Mouse (Mus musculus): Measurements from ENCODE around the gene Mex3d.
"Not testable (repeated sequence)": the region's sequence is repeated elsewhere in the genome, so short reads cannot be mapped to it uniquely, and the experiment has no call there.

Gene Mex3d

DNA sequence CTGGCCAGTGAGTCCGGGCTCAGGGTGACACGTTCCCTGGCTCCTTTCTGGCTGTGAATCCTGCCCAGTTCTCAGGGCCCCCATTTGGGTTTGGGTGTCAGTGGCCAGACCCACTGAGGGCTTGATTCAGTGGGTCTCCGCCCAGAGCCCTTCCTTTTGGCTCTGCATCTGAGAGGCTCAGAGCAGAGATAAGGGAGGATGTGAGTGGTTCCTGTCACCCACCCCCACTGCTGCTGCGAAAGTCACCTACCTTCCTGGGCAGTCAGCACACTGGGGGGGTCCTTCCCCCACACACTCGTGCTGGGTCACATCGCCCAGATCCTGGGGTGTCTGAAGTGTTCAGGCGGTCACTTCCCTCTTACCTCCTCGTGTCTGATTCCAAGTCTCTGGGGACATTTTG is 34.7 kb downstream of the Mex3d start:
- no peak for DNase-seq

DNA sequence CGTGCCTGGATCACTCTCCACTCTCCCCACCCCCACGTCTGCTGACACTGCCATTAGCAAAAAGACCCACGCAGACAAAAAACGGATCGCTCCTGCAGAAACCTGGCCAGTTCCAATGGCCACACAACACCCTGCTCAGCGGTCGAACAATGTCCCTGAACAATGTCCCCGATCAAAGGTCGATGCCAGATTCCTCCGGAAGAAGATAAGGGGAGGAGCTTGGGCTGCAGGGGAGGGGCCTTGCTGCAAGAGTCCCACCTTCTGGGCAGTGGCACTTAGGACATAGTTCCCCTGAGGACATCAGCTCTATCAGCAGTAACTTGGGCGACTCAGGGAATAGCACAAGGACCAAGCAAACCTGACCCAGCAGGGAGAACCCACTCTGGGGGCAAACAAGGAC is 35.6 kb downstream of the Mex3d start:
- no peak for DNase-seq

DNA sequence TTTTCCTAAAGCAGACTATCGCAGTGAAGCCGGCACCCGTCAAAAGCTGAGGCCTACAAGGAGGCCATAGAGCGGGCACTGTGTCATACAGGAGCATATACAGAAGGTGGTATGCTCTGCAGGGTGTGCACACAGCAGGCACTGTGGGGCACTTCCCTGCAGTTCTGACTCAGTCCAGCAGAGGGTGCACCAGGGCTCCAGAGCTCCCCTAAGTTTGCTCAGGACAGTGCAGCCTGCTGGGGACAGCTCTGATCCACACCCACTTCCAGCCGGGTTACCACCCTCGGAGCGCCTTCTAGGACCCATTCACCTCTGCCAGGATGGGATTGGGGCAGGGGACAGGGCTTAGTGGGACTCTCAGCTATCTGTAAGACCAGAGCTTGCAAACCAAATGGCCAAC is 37.2 kb downstream of the Mex3d start:
- DNase-seq: peak; percentile 94

DNA sequence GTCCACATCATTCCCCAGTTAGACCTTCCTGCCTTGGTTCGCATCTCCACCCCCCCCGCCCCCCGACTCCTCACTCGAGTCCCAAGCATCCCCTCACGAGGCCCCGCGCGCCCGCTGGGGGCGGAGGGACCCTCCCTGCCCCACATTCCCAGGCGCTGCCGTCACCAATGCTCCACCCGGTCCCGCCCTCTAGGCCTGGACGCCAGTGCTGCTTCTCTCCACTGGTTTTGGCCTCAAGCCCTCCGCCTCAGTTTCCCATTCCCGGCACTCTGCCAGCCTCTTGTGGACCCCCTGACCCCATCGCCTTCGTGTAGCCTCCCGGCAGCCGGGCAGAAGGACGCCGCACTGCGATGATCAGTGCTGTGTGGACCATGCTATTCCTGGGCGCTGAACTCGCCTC is 38.5 kb downstream of the Mex3d start:
- DNase-seq: no peak

DNA sequence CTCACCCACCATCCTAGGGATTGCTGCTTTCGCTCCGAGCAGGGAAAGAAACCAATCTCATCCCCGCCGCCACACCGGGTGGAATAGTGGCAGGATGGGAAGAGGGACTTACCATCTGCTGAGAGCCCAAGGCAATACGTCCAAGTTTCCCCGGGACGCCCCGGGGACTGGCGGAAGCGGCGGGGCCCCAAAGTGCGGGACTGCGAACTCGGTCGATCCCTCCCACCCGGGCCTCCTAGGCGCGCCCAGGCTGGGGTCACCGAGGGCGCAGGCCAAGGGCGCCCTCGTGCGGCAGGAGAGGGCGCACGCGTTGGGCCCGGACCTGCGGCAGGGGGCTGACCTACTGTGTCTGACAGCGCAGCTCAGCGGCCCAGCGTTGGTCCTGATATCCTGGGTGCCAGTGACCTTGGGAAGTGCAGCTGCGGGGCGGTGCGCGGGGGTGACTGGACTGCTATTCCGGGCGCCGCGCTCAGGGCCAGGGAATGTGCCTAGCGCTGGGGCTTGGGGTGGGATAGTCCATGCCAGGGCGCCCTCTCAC is 39.1 kb downstream of the Mex3d start, which contains the start of gene Adamtsl5:
TSS of gene Adamtsl5 (minus strand) at position 169 of the 538 bp plus-strand sequence.
- peak; percentile 65 for DNase-seq

DNA sequence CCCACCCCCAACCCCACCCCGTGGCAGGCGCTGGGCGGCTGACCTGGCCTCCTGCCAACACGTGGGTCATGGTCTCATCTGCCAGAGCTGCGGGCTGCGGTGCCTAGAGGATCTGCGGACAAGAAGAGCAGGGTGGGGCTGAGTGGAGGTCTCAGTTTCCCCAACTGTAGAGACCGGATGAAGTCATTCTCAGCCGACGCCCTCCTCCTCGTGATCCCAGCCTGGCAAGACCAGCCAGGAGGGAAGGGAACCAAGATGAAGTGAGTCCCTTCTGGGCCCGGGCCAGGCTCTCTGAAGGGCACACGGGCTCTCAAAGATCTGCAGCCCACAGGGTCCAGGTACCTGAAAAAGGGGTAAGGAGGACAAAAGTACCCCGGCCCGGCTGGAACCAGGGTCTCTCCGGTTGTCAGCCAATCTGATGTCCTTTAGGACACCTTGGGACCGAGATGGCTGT is 39.9 kb downstream of the Mex3d start:
- DNase-seq: no peak

DNA sequence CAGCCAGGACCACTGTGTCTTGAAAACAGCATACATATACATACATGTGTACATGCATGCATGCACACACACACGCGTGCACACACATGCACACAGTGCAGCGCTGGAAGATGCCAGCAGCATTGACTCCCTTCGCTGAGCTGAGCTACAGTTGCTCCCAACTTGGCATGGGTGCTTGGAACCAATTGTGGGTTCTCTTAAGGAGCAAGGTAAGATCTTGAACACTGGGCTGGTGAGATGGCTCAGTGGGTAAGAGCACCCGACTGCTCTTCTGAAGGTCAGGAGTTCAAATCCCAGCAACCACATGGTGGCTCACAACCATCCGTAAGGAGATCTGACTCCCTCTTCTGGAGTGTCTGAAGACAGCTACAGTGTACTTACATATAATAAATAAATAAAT is 41.5 kb downstream of the Mex3d start:
- not testable (repeated sequence) for DNase-seq

DNA sequence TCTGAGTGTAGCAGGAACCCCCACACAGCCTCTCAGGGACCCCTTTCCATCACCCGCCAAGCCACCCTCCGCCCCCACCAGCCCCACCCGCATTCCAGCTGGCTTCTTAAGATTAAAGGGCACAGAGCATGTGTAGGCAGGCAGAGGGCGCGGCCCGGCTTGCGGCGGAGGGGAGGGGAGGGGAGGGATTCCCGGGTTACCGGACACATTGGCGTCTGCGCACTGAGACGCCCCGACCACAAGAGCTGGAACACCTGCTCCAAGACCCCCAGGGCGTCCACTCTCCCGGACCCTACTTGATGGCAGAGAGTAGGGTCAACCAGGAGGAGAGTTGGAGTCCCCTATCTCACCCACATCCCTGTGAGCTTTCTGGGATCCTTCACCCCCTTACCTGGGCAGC is 42.3 kb downstream of the Mex3d start:
- DNase-seq: peak; percentile 55

DNA sequence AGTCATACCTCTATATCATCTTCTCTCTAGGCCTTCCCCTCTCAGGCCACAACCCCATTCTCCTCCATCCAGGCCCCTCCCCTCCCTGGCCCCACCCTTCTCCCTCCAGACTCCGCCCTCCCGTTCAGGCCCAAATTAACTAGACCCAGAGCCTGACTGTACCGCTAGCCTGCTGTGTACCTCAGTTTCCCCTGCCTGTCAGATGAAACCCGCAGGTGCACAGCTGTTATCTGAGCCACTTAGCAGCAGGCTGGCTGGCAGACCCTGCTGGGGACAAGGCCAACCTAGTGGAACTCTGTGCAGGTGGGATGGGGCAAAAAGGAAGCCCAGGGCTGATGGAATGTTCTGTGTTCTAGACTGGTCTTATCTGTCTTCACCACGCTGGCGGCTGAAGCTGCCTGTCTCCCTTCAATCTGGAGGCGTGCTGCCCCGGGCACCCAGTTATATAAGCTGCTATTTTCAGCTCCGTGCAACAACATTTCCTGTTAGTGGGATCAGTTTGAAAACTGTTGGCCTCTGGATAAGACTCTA is 43.3 kb downstream of the Mex3d start:
- peak; percentile 38 for DNase-seq

DNA sequence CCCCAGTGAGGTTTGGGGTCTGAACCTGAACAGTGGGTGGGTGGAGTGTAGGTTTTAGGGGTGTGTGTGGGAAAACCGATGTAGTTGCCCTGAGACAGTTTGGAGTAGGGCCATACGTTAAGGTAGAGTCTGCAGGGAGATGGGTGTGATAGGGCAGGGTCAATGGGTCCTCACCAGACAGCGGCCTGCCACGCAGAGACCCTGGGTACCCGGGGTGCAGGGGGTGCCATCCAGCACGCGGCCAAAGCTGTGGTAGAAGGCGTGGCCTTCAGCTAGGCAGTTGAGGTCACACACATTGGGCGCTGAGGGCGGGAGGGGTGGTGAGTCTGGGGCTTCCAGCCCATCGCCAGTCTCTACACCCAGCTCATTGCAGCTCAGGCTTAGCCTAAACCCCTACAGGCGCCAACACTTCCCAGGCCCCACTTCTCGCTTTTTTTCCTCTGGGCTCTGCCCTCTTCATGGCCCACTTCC is 44.0 kb downstream of the Mex3d start:
- DNase-seq: no peak

DNA sequence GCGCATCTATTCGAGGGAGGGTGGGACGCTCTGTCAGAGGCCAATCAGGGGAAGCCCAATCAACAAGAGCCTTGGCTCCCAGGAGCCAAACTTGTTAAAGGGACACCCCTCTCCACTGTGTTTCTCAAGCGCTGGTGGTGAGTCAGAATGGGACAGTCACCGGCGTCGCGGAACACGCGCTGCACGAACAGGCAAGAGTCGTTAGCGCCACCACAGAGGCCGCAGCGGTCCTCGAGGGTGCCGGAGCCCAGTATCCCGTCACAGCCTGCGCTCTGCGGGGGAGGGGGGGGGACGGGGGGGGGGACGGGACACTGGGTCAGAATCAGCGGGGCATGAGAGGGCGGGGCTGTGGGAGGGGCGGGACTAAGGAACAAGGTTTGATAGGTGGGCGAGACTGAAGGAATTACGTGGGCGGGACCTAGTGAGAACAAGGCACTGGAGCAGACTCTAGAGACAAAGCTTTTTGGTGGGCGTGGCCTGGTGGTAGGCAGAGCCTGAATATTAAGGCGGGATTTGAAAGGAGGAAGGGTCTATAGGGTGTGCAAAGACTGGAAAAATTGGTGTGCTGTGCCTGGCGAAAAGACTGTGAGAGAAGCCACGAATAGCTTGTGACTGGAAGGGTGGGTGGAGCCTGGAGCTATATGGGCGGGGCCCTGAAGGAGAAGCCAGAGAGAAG is 44.6 kb downstream of the Mex3d start:
- peak; percentile 54 for DNase-seq

DNA sequence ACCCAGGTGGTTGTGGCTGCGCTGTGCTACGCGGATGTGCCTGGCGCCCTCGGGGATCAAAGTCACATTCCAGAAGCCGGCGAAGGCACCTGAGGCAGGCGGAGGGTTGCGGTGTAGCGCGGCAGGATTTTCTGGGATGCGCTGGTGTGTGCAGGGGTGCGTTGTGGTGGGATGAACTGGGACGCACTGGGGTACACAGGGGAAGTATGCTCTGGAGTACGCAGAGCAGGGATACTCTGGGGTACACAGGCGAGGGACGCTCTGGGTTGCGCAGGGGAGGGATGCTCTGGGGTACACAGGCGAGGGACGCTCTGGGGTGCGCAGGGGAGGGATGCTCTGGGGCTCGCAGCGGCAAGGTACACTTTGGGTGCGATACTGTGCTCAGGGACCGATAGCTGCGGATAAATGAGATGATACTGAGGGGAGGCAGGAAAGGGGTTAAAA is 45.1 kb downstream of the Mex3d start:
- DNase-seq: no peak

DNA sequence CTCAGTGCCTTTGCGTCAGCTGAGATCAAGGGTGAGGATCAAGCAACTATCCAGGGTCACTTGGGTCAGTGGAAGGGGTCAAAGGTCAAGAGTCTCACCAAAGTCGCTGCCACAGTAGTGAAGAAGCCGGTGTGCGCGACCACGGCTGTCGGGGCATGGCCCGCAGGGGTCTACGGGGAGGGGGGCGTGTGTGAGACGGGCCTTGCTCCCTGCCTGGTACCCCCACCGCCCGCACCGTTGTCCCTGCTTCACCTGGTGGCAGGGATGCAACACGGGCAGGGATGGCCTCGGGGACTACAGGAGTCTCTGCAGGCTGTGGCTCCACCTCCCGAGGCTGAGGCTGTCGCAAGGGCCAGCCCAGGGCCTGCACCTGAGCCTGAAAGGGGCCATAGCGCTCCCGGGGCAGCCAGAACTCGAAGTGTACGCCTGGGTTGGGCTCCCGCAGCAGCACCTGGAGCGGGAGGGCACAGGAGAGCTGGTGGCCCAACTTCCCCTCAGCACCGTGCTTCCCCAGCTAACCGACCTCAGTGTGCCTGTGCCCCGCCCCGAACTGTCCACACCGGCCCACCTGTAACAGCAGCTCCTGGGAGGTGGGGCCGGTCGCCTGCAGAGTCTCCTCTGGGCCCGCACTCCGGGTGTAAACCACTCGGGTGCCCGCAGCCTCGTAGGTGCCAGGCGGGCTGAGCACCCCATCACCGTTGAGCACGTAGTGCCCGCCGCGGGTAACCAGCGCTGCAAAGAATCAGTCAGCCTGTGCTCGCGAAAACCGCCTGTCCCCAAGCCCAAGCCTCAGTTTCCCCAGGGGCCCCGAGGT is 45.8 kb downstream of the Mex3d start:
- DNase-seq: no peak

DNA sequence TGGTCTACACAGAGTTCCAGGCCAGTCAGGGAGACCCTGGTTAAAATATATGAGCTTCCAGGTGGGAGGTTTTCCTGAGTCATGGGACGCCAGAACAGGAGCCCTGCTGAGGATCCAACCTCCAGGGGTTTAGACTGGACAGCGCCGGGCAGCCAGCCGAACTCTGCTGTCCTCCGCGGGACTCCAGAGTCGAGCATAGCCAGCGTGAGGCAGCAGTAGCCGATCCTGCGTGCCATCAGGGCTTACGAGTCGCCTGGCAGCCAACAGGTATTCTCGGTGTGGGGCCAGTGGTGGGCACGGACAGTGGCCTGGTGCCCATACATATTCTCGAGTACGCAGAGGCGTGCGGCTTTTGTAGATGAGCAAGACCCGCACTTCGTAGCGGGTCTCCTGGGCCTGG is 46.4 kb downstream of the Mex3d start:
- DNase-seq: no peak

DNA sequence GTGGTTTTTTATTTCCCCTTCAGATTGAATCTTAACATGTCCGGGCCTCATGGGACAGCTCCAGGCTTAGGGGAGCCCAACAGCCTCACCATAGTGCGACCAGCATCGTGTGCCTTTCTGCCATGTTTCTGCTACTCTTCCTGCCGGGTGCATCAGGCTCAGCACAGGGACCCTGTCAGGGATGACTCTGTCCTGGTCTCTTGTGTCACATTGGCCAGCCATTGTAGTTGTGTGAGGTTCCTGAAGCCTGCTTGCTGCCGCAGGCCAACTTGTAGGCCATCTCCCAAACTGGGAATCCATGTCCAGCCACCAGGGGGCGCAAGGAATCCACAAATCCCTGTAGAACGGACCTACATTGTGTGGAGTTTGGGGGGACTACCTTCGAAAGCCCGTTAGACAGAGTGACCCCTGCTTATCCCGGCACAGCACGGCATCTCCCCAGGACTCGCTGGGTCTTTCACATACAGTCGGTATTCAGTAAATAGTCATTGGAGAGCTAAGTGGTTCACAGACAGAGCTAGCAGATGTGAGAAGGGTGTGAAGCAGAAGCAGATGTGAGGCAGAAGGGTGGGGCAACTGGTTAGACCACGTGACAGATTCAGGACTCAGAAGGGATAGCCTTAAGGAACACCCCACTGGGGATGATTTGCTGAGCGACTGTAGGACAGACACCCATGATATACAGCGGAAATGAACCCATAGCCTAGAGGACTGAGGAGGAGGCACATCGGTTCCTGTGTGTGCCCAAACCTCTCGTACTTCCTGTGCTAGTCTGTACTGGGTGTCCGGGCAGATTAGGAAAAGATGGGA is 47.3 kb downstream of the Mex3d start:
- DNase-seq: peak; percentile 90

DNA sequence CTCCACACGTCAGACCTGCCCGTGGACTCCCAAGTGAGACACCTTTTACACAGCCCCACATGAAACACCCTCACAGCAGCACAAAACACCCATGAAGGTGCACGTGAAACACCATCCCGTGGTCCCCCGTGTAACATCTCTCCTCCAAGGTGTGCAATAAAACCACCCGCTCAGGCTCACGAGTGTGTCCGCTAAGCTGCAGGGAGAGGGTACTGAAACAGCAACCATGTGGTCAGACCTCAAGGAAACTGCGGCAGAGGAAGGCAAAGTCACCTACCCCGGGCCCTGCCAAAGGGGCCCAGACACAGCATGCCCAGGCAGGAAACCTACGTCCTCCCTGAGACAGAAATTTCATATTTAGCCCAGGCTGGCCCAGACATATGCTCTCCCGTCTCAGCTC is 51.2 kb downstream of the Mex3d start:
- DNase-seq: no peak

DNA sequence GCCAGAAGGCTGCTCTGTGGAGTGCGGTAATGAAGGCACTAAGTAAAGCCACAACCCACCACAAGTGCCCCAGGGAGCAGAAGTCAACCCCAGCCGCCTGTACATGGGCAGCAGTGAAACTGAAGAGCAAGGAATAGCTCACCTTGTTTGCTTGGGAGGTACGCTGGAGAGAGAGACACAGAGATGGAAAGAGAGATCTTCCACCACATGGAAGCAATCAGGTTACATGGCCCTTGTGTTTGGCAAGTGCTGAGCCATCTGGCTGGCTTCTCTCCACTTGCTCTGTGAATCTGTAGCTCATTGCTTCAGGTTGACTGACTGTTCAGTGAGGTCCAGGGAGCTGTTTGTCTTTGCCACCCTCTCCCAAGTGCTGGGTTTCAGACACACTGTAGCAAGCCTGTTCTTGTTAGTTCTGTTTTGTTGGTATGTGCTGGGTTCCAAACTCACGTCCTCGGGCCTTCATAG is 54.9 kb downstream of the Mex3d start:
- DNase-seq: no peak

DNA sequence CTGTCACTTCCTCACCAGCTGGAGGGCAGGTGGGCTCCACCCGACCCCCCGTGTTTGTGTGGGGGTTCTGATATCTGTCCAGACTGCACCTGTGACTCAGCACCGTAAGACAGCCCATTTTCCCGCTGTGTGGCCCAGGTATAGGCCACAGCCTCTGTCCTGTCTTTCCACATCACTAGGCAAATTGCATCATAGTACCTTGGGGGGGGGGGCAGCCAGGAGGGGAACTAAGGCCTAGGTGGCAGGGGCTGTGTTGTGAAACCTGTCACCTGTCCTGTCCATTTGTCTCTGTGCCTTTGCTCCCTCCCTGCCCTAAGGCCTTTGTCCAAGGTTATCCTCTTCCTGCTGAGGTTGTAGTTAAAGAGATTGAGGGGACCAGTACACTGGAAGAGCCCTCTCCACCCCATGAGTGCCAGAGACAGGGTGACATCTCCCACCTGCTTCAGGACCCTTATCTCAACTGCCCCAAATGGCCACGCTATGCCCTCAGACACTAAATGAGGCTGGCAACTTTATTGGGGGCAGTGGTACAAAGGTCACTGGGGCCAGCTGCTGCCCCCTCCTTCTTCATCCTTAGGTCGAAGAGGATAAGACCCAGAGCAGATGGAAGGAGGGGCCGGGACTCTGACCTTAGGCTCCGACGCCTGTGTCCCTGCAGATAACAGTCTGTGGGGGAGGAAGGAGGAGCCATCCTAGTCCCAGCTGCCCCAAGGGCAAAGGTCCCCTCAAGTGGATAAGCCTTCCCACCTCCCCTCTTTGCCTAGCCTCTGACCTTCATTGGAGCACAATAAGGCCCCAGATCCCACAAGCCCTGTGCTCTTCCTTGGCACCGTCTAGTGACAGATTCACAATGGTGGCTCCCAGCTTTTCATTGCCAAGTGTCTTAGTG is 55.6 kb downstream of the Mex3d start:
- DNase-seq: no peak

DNA sequence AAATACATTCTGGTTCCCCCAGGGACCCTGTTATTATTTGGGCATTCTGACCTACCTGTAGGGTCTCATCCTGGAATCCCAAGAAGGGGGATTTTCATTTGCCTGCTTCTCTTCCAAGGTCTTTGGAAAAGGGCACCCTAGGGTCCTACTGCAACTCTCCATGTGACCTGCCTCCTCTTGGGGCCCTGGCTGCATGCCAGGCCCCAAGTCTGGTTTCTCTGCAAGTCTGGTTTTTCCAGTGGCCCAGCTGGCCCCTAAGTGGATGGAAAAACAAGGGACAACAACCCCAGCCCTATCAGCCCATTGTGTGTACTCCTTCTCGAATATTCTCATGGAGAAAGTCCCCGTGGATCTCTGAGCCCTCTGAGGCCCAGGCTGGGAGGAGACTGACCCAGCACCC is 56.6 kb downstream of the Mex3d start:
- DNase-seq: no peak
